Mouse (Mus musculus): ENCODE measurements around the gene Best1. TPM values are rescaled to one million over a fixed set of nuclear protein-coding genes. Genes with fewer than 3 reads are reported as not detected.
A peak's percentile ranks its signal among the peaks of the same experiment; 100 is the strongest.

The Best1 gene
- polyA plus RNA-seq, 1 experiment from 2014 or later, result 1.5 TPM

DNA sequence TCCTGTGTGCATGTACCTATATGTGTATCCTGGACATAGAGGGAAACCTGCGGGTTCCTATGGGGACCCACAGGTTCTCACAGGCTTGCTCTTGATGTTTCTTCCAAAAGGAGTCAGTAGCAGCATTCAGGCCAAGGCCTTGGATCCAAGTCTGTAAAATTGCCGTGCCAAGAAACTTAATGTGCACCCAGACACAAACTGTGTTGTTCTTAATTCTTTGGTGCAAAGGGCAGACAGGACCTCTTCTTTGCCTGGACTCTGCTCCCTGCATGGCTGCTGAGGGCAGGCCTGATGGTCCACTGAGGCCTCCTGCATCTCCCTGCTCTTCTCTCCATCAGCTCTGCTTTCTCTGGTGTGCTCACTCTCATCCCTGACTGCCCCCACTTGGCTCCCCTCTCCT, 28.3 kb upstream of the Best1 start:
- Histone ChIP-seq H3K36me3 (ENCODE audit: control insufficient read depth, insufficient read depth) (no peaks in the 10 kb centered on the region), H3K4me3 (replicated peaks; ENCODE audit: low read length) (no peak overlapping the region), H3K27me3 (replicated peaks; ENCODE audit: control insufficient read depth, insufficient read depth, low read length) (no peaks in the 10 kb centered on the region), H3K9me3 (ENCODE audit: control insufficient read depth, low read length) (no peaks in the 10 kb centered on the region), H3K27ac (ENCODE audit: low read length) (no peak overlapping the region), H3K4me2 (ENCODE audit: low read length) (no peak overlapping the region), H3K4me1 (replicated peaks; ENCODE audit: control insufficient read depth, insufficient read depth, low read length) (peaks cover 10% of the 10 kb centered on the region), H3K9ac (replicated peaks; ENCODE audit: low read depth, low read length) (no peak overlapping the region)
- 84% methylated on average over 2 of the region's 2 CpGs for WGBS
- ATAC-seq, result no peak

DNA sequence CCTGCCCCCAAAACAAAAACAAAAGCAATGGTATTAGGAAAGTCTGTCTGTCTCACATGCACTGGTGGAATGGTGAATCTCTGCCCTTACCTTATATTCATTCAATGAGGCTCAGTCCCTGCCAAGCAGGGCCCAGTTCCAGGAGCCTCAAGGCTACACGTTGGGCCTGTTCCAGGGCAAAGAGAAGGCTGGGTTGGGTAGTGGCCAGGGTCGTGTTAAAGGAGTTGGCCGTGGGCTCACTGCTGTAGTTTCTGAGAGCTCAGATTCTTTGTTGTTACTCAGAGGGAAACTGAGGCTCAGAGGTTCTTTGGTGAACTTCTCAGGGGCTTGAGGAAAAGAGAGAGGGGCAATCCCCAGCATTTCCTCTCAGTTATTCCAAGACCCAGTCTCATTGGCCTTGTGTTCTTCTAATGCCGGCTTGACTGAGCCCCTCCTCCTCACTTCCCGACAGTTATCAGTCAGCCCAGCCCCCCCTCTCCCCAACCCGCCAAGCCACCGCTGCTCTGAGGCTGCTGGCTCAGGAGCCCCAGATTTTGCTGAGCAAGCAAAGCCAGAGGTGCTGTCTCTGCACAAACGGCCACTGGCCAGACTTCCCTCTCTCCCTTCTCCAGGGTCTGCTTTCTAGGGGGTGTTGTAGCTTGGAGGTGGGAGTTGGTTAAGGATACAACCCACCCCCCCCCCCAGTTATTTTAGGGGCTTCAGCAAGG, 23.9 kb upstream of the Best1 start:
- Histone ChIP-seq H3K27me3 (replicated peaks; ENCODE audit: control insufficient read depth, insufficient read depth, low read length) (no peaks in the 10 kb centered on the region), H3K36me3 (ENCODE audit: control insufficient read depth, insufficient read depth) (no peaks in the 10 kb centered on the region), H3K4me1 (replicated peaks; ENCODE audit: control insufficient read depth, insufficient read depth, low read length) (peaks cover 10% of the 10 kb centered on the region), H3K27ac (ENCODE audit: low read length) (no peak overlapping the region), H3K9me3 (ENCODE audit: control insufficient read depth, low read length) (no peaks in the 10 kb centered on the region), H3K9ac (replicated peaks; ENCODE audit: low read depth, low read length) (no peak overlapping the region), H3K4me3 (replicated peaks; ENCODE audit: low read length) (no peak overlapping the region), H3K4me2 (ENCODE audit: low read length) (no peak overlapping the region)
- ATAC-seq, result peak; percentile 63
- 14% methylated on average over 8 of the region's 8 CpGs for WGBS

DNA sequence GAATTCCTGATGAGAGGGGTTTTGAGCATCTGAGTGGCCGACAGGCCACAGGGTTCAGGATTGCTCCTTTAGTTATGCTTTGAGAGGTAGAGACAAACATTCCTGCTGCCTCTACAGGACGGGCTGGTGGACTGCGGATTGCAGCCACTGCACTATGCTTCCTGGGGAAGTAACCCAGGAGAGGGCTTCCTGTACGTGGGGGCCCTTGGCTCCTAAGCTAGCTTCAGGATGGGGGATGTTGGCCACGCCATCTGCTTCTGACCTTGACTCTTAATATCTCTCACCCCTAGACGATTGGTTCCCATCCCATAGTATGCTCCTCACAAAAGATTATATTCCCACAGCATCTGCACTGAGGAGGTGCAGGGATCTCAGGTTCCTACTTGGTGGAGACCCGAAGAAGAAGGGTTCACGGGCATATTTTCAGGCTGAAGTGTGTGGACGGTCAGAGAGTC, 21.9 kb upstream of the Best1 start:
- 62% methylated on average over 9 of the region's 9 CpGs for WGBS
- Histone ChIP-seq H3K27me3 (replicated peaks; ENCODE audit: control insufficient read depth, insufficient read depth, low read length) (no peaks in the 10 kb centered on the region), H3K9ac (replicated peaks; ENCODE audit: low read depth, low read length) (no peak overlapping the region), H3K4me2 (ENCODE audit: low read length) (no peak overlapping the region), H3K9me3 (ENCODE audit: control insufficient read depth, low read length) (no peaks in the 10 kb centered on the region), H3K36me3 (ENCODE audit: control insufficient read depth, insufficient read depth) (no peaks in the 10 kb centered on the region), H3K4me3 (replicated peaks; ENCODE audit: low read length) (no peak overlapping the region), H3K27ac (ENCODE audit: low read length) (no peak overlapping the region), H3K4me1 (replicated peaks; ENCODE audit: control insufficient read depth, insufficient read depth, low read length) (peaks cover 21% of the 10 kb centered on the region)
- ATAC-seq, result no peak

DNA sequence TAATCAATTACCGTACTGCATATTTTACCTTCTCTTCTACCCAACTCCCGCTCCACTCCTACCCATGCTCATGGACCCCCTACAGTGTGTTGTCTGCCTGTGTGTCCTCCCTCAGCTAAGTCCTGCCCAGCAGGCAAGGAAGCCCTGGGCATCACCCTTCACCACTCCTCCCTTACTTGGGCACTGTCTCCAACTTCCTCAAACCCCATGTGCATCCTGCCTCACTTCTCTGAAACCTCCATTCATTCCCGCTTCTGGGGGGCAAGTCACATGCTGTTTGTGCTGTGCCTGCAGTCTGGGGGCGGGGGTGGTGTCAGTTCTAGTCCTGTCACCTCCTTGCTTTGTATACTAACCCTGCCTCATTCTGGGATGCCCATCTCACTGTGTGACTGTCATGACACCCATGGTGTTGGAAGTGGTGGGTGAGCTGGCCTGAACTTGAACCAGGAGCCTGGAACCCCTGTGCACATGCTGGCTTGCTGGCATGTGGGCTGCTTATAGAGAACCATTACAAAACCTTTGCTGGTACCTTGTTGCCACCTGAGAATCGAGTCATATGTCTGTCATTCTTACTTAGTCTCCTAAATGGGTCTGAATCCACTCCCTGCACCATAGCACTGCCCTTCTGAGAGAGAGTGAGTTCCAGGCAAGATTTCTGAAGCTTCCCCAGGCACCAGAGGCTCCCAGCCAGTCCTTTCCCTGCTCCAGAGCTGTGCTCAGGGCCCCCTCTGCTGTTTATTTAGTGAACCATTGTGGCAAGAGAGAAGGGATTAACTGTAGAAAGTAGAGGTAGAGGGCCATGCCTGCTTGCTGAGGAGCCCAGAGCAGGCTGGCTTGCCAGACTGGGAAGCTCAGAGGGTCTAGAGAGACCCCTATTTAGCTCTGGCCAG, 21.2 kb upstream of the Best1 start:
- Histone ChIP-seq H3K4me1 (replicated peaks; ENCODE audit: control insufficient read depth, insufficient read depth, low read length) (peaks cover 24% of the 10 kb centered on the region), H3K27ac (ENCODE audit: low read length) (no peak overlapping the region), H3K4me2 (ENCODE audit: low read length) (no peak overlapping the region), H3K4me3 (replicated peaks; ENCODE audit: low read length) (no peak overlapping the region), H3K27me3 (replicated peaks; ENCODE audit: control insufficient read depth, insufficient read depth, low read length) (no peaks in the 10 kb centered on the region), H3K9me3 (ENCODE audit: control insufficient read depth, low read length) (no peaks in the 10 kb centered on the region), H3K9ac (replicated peaks; ENCODE audit: low read depth, low read length) (no peak overlapping the region), H3K36me3 (ENCODE audit: control insufficient read depth, insufficient read depth) (no peaks in the 10 kb centered on the region)
- no peak; the same call in 1 of the 2 replicates for ATAC-seq
- 73% methylated on average over 5 of the region's 5 CpGs for WGBS

DNA sequence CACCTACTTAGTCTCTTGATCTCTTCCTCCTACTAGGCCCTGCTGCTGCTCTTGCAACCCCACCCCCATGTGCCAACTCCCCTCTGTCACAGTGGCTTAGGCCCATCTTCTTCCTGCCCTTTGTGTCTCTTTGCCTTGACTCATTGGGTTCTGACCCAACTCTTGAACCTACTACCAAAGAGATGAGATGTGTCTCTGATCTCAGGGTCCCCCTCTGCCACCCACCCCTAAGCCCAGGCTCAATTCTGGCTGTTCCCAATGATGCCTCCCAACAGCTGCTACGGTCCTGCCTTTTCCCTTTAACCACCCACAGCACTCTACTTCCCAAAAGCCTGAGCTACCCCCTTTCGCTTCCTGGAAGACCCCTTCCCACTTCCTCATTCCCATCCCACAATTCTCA, 20.5 kb upstream of the Best1 start:
- Histone ChIP-seq H3K9me3 (ENCODE audit: control insufficient read depth, low read length) (no peaks in the 10 kb centered on the region), H3K4me2 (ENCODE audit: low read length) (no peak overlapping the region), H3K4me3 (replicated peaks; ENCODE audit: low read length) (no peak overlapping the region), H3K9ac (replicated peaks; ENCODE audit: low read depth, low read length) (no peak overlapping the region), H3K27ac (ENCODE audit: low read length) (no peak overlapping the region), H3K4me1 (replicated peaks; ENCODE audit: control insufficient read depth, insufficient read depth, low read length) (peaks cover 24% of the 10 kb centered on the region), H3K36me3 (ENCODE audit: control insufficient read depth, insufficient read depth) (no peaks in the 10 kb centered on the region), H3K27me3 (replicated peaks; ENCODE audit: control insufficient read depth, insufficient read depth, low read length) (no peaks in the 10 kb centered on the region)
- WGBS, result 96% methylated on average over 2 of the region's 2 CpGs
- no peak for ATAC-seq

DNA sequence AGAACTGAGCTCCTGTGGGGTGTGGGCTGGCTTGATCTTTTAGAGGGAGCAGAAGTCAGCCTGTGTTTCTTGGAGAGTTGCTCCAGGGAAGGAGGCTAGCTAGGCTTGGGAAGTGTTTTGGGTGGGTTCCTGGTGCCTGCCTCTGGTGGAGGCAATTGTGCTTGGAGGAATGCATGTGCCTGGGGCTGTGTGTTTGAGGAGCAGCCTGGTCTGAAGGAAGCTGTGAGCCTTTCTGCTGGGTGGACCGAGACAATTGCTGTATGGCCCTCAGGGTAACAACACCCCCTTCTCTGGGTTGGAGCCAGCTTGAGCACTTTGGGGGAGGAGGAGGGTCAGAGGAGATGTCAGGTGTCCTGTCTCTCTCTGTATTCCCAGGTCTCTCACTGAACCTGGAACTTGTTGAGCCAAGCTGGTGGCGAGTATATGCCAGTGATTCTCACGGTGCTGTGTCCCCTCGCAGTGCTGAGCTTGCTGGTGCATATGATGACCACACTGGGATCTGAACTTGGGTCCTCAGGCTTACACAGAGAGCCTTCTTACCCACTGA, 17.9 kb upstream of the Best1 start:
- Histone ChIP-seq H3K4me3 (replicated peaks; ENCODE audit: low read length) (peak overlapping the region; percentile 62), H3K27ac (ENCODE audit: low read length) (no peak overlapping the region), H3K36me3 (ENCODE audit: control insufficient read depth, insufficient read depth) (no peaks in the 10 kb centered on the region), H3K9ac (replicated peaks; ENCODE audit: low read depth, low read length) (no peak overlapping the region), H3K4me1 (replicated peaks; ENCODE audit: control insufficient read depth, insufficient read depth, low read length) (peaks cover 14% of the 10 kb centered on the region), H3K27me3 (replicated peaks; ENCODE audit: control insufficient read depth, insufficient read depth, low read length) (no peaks in the 10 kb centered on the region), H3K4me2 (ENCODE audit: low read length) (peak overlapping the region; percentile 93), H3K9me3 (ENCODE audit: control insufficient read depth, low read length) (no peaks in the 10 kb centered on the region)
- WGBS, result 75% methylated on average over 4 of the region's 4 CpGs
- no peak for ATAC-seq

DNA sequence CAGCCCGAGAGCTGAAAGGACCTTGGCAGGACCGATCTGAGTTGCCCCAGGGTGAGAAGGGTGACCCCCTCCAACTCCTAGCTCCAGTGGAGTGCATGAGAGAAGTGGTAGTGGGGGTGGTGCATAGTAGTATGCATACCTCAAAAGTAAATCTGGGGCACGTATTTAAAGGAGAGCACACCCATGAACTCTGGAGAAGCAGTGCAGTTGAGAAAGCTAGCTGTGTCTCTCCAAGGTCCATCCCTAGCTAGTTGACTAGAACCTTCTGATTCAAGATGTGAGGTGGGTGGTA, 17.0 kb upstream of the Best1 start:
- H3K27ac ChIP-seq (ENCODE audit: low read length), result no peak overlapping the region
- no peaks in the 10 kb centered on the region for H3K27me3 ChIP-seq (replicated peaks; ENCODE audit: control insufficient read depth, insufficient read depth, low read length)
- H3K36me3 ChIP-seq (ENCODE audit: control insufficient read depth, insufficient read depth), result no peaks in the 10 kb centered on the region
- peak; percentile 49; the same call in 1 of the 2 replicates for ATAC-seq
- no peaks in the 10 kb centered on the region for H3K9me3 ChIP-seq (ENCODE audit: control insufficient read depth, low read length)
- H3K4me1 ChIP-seq (replicated peaks; ENCODE audit: control insufficient read depth, insufficient read depth, low read length), result peaks cover 14% of the 10 kb centered on the region
- peak overlapping the region; percentile 62 for H3K4me3 ChIP-seq (replicated peaks; ENCODE audit: low read length)
- WGBS, result 7% methylated on average over 3 of the region's 3 CpGs
- H3K4me2 ChIP-seq (ENCODE audit: low read length), result peak overlapping the region; percentile 93
- H3K9ac ChIP-seq (replicated peaks; ENCODE audit: low read depth, low read length), result peak overlapping the region; percentile 75

DNA sequence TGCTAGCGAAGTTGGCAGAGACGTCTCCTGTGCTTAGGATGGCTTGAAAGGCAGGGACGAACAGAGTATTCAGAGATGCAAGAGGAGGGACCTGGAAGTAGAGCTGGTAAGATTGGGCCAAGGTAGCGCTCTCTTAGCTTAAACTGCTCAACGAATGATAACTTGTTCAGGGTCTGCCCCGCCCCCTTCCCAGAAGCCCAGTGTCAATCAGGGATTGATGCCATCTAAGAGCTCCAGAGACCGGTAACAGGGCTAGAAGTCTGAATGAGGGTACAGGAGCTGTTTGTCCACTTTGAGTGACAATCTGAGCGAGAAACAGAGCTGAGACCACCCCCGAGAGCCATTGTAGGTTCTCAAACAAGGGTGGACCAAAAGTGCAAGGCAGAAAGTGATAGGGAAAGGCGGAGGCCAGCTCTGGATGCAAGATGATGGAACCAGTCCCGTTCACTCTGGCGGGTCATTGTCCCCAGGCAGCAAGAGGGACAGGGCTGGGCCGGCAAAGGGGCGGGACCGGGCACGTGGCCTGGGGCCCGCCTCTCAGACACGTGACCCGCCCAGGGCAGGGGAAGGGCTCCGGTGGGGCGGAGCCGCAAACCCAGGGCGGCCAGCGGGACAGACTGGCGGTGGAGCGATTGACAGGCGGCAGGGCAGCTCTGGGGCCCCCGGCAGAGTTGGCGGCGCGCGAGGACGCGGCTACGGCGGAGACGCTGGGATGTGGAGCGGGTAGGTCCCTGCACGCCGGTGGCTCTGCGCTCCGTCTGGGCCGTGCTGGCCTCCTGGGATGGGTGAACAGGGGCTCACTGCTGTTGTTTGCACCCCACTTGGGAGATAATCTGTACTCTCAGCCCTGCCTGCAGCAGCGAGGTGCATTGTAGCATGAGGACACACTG, 16.4 kb upstream of the Best1 start:
- peak overlapping the region; percentile 62 for H3K4me3 ChIP-seq (replicated peaks; ENCODE audit: low read length)
- H3K9ac ChIP-seq (replicated peaks; ENCODE audit: low read depth, low read length), result peak overlapping the region; percentile 75
- no peaks in the 10 kb centered on the region for H3K27me3 ChIP-seq (replicated peaks; ENCODE audit: control insufficient read depth, insufficient read depth, low read length)
- ATAC-seq, result peak; percentile 95
- no peaks in the 10 kb centered on the region for H3K36me3 ChIP-seq (ENCODE audit: control insufficient read depth, insufficient read depth)
- WGBS, result 4% methylated on average over 43 of the region's 44 CpGs
- H3K9me3 ChIP-seq (ENCODE audit: control insufficient read depth, low read length), result no peaks in the 10 kb centered on the region
- peak overlapping the region; percentile 93 for H3K4me2 ChIP-seq (ENCODE audit: low read length)
- 0 out of 2 replicates have a peak overlapping the region, but pooled peaks have one; percentile 16 for H3K27ac ChIP-seq (ENCODE audit: low read length)
- H3K4me1 ChIP-seq (replicated peaks; ENCODE audit: control insufficient read depth, insufficient read depth, low read length), result peaks cover 14% of the 10 kb centered on the region

All from forebrain, embryonic 16.5 days (tissue).